Mouse (Mus musculus): ENCODE measurements at regions not wholly inside any gene's neighbourhood (a gene's known extent, or its start where the extent isn't known, plus 50 kb on each side); places are given as distances from the start of the nearest gene placed in this dataset.

DNA sequence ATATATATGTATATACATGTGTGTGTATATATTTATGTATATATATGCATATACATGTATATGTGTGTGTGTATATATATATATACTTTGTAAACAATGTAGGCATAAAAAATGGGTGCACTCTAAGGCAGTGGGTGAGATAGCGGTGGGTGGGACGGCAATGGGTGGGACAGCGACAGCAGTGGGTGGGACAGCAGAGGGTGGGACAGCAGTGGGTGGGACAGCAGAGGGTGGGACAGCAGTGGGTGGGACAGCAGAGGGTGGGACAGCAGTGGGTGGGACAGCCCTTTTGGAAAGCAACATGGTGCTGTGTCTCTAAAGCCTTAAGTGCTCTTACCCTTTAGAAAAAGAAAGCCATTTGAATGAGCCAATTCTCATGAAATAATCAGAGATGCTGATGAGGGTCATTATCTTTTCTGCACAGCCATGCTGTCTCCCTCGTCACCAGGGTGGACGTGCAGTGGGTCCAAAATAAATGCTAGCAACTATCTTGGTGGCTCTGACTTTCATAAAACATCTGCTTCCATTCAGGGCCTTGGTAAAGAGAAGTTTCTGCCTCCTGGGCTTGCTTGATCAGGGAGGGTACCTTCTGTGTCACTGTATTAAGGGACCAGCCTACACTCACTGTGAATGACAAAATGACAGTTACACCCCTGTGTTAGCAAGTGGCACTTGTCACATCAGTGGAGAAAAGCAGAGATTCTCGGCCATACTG, 119.3 kb upstream of the Slc44a1 start:
- no peak for DNase-seq (ENCODE audit: low read depth, low spot score)

DNA sequence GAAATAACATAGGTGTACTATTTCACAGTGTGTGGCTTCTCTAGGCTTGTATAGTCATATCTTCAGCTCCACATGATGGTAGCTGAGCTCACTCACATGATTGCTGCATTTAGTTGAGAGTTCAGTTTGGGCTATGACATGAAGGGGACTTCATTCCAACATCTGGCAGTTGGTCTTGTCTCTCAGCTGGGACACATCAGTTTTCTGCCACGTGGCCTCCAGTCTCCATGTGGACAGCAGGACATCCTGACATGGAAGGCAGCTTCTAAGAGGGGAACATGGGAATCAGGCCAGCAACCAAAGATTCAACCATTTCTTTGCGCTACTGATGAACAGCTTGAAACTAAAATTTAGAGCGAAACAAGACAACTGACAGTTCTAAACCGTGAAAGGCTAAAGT, 121.2 kb upstream of the Slc44a1 start:
- no peak for DNase-seq (ENCODE audit: low read depth, low spot score)

DNA sequence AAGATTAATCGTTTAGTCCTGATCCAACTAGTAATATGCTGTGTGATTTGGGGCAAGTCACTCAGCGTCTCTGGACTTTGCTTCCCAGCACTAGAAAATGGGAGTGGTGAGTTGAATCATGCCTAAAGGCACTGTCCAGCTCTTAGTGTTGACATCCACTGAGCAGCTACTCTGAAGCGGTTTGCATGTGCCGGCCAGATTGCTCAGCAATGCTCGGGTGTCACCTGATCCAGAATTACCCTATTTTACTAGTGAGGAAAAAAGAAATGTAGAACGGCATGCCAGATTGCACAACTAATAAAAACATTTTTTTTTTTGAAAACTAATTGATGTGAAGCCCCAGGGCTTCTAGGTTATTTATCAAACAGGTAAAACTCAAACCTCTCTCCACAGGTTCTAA, 122.0 kb upstream of the Slc44a1 start:
- DNase-seq (ENCODE audit: low read depth, low spot score) = no peak

DNA sequence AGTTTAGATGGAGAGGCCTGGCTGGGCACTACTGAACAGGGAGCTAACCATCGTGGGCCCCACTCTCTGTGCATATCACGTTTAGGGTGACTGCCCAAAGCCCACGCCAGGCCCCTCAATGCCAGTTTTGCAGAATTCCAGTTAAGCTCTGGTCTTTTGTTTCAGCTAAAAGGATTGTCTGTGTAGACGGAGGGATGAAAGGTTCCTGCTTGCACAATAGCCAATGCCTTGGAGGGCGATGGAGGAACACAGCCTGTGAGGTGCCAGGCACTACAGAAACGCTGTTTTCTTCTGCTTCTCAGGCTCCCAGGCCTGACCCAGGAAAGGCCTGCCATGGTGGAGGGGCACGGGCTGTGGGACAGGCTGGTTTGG, 122.8 kb upstream of the Slc44a1 start:
- DNase-seq (ENCODE audit: low read depth, low spot score) = no peak

DNA sequence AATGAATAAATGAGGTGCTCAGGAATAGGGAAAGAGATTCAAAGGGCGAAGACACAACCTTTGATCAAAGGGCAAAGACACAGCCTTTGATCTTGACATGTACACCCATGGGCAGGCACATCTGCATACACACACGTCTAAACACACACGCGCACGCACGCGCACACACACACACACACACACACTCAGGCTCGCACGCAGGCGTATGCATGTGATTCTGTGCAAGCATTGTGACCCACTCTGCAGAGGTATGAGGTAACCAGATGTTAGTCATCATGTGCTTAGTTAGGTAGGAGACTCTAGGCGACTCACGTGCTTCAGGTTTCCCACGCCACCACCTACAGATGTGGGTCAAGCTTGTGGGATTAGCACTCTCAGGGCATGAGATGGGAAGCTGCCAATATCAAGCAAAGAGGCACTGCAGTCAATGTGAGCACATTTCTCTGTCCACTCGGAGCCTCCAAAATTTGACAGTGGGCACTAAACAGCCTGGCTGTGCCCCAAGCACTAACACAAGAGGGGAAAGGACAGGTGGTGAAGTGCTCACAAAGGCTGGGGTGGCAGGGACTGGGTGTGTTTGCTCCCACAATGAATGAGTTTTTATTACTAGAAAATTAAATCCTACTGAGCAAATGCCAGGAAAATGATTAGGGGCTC, 123.3 kb upstream of the Slc44a1 start:
- no peak for DNase-seq (ENCODE audit: low read depth, low spot score)

DNA sequence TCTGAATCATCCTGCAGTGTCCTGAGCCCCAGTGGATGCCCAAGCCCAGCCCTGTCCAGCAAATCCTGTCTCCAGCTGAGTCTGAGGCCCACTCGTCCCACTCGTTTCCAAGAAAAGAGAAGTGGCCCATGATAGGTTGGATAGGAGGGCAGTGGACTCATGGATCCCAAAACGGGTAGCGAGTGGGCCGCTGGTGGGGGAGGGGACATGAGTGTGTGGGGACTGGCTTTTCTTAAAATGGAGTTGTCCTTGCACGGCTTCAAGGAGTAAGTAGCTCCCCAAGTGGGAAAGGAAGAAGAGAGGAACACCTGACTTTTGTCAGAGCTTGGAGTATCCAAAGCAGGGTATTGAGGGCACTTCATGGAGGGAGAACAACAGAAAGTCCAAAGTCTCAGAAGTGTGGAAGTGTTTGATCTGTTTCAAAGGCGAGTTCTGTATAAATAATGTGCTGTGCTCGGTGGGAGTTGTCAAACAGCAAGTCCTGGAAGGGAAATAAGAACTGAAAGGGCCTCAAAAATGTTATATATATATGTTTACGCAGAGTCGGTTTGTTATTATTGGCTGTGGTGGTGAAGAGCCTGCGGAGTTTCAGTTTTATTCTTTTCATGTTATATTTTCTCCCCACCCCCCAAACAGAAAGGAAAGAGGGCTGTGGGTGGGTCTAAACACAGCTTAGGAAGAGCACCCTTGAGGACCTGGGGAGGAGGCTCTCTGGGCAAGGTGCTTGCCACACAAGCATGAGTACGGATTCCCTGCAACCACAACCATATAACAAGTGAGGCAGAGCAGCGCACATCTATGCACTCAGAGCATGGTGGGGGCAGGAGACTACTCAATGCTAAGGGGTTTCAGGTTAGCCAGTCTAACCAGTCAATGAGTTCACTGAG, 124.1 kb upstream of the Slc44a1 start:
- DNase-seq (ENCODE audit: low read depth, low spot score) = no peak

DNA sequence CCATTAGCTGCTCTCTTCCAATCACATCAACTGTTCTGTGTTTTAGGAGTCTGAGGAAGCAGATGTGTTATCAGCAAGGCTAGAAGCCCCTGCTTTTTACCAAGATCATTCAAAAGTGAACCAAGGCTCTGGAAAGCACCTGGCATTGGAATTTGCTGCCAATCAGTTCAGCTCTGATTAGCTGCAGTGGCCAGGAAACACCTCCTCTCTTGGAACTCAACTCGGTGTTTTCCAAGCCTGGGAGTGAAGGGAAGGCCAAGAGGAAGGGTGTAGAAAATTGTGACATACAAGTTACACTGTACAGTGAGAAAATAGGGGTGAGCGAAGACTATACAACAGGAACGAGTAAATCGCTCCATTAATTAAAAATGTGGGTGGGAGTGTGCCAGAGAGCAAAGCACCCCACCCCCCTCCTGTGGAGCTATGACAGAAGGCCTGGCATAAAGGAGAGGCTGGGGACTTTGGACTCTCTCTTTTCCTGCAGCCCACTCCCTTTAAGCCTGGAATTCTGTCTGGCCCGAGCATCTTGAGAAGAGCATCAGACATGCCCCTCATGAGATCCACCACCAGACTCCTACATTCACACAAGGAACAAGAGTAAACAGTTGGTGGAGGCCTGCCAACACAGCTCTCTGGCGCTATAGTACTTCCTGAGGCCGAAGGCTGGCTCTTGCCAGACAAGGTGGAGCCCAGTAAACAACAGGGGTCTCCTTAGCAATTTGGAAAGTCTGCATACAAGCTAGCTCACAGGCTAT, 124.9 kb upstream of the Slc44a1 start:
- DNase-seq (ENCODE audit: low read depth, low spot score) = no peak

DNA sequence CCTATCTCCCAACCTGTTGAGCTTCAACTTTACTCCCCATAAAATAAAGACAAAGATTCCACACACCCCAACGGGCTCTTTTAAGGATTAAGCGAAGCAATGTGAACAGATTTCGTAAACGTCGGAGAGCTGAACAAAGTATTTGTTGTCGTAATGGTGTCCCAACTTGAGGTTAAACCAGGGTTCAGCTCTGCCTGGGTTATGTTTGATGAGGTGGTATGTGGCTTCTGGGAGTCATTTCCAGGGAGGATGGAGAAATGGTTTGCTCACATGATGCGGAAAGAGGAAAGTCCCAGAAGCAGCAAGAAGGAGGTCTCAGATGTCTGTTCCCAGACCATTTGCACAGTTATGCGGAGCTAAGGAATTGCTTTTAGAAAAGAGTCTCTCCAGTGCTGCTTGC, 126.1 kb upstream of the Slc44a1 start:
- DNase-seq (ENCODE audit: low read depth, low spot score) = no peak

DNA sequence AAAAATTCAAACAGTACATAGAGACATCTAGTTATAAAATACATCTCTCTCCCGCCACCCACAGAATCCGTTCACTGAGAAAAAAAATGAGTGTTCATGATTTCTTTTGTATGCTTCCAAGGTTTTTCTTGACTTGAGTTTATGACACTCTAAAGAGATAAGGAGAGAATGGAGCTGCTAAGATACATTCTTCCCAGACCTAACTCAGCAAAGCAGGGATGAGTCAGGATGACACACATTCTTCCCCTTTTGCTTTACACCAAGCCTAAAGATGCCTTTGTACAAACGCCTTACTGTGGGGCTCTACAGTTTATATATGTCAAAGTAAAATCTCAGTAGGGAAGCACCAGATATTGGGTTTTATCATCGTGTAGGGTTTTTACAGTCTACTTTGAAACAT, 133.1 kb upstream of the Slc44a1 start:
- DNase-seq (ENCODE audit: low read depth, low spot score) = no peak

DNA sequence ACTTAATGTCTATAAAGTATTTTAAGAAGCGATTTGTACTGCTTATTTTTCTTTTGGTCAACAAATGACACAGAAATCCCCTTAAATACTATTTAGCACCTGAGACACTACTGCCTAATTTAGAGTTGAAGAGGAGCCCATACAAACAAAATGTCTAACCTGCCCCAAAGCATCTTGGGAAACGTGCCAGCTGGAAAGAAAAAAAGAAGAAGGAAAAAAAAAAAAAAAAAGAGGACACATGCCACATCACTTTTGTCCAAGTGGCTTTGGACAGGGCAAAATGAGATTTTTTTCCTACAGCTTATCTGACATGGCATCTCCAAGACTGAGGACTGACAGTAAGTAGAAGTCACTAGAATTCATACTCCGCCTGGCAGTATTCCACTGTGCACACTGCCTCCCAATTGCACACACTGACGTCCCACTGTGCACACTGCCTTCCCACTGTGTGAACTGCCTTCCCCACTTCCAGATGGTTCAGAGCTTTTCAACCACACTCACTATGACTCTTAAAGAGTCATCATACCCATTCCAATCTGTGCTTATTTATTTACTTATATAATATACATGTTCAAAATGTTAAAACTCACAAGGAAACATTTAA, 135.3 kb upstream of the Slc44a1 start:
- DNase-seq (ENCODE audit: low read depth, low spot score) = no peak

DNA sequence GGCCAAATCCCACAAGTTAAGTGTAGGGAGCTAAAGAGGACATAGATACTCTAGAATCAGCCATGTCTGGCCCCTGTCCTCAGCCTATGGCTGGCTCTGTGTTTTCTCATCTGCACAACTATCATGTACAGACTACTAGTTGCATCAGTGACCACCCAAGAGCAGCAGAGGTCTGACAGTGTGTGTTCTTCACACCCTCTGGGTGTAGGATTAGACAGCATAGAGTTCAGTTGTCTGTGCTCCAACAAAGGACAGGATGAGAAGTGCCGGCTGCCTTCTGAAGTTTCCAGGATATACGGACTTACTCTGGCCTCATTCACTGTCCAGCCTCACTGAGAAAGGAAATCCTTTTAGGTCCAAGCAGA, 135.9 kb upstream of the Slc44a1 start:
- no peak for DNase-seq (ENCODE audit: low read depth, low spot score)

DNA sequence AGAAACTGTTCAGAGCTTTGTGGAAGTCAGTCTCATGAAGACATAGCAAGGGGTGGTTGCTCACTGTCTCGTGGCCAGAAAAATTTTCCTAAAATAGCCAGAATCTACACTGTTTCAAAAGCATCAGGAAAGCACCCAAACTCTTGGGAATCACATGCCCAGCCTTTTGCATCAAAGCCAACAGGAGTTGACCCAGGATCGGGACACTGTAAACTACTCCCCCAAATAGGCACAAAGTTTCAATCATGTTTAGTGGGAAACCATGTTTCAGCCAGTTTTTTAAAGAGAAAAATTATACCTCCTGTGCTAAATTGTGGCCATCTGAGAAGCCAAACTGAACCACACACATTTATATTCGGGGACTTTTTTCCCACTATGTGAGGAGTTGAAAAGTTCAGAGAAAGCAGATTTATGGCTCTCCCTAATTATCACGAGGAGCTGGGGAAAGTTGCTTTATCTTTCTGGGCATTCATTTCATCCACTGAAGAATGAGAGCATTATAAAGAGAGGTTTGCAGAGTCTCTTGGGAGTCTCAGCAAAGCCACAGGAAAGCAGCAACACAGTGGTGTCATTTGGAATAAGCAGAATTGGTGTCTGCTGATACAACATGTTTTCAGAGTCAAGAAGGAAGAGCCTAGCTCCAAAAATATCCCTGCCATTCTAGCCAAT, 136.5 kb upstream of the Slc44a1 start:
- no peak for DNase-seq (ENCODE audit: low read depth, low spot score)

DNA sequence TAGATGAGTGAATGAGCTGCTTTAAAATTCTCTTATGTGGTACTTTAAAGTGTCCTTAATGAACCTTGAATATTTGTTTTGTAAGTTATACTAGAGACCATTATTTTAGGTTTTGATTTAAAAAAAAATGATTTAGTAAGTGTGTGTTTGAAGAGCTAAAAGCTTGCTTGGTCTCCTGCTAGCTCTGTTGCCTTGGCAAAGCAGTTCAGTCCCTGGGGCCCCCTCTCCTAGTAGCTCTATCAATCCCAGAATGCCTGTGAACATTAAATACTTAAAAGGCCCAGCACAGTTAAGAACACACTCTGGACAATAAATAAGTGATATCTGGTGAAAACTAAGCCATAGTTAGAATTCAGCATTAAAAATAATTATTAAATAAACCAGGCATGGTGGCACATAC, 138.3 kb upstream of the Abca1 start:
- DNase-seq (ENCODE audit: low read depth, low spot score) = no peak

DNA sequence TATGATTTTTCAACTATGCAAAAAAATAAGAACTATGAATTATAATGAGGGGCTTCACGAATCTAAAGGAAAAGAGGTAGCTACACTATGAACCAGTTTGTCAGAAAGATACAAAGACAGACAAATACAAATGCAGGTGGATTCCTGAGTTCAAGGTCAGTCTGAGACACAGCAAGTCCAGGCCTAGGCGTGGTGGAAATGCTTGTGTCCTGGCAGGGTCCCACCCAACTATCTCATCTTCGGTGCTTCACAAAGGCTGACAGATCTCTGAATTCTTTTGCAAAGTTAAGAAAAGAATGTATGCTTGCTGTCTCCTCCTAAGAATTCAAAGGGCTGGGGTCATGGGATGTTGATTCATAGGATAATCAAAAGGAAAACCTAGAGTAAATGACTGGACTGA, 132.9 kb upstream of the Abca1 start:
- no peak for DNase-seq (ENCODE audit: low read depth, low spot score)

DNA sequence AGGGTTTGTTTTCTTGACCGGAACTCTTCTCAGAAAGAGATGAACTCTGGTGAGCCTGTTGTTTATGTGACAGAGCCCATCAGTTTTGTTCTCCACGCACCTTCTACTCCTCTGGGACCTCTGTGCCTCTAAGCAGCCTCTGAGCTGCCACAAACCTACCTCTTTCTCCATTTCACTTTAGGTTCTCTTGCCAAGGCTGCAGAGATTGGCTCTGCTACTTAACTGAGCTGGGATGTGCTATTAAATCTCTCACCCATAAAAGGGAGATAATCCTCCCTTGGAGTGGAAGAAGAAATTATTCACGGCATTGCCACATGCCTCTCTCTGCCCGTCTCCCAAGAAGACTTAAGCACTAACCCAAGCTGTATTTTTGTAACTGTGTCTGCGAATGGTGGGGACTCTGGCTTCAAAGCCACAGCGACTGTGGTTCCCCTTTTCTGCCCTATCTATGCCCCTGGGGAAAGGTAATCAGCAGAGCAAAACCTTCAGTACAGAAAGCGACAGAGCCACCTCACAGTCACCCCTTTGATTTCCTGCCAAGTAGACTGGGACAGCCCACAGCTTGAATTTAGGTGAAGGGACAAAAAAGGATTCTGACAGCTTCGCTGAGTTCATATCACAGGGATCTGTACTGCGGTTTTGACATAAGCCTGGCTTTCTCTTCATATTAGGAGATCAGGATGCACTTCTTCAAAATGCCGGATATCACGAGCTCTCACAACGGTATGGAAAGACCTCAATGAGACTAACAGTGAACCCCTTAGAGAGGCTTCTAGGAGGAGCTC, 118.2 kb upstream of the Abca1 start:
- no peak for DNase-seq (ENCODE audit: low read depth, low spot score)

DNA sequence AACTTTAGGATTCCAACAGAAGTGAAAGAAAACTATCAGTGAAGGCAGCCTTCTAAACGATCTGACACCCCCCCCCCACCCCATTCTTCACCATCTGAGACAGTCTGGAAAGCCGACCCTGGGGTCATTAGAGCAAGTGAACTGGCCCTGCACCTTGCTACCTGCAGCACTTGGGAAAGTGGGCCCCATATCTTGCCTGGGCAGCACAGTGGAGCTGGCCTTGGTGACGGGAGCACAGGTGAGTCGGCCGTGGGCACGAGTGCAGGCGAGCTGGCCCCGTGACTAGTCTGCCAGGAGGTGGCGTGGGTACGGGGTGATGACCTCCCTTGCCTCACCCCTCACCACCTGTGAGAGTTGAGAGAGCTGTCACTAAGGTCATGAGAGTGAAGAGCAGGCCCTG, 110.7 kb upstream of the Abca1 start:
- DNase-seq (ENCODE audit: low read depth, low spot score) = no peak

DNA sequence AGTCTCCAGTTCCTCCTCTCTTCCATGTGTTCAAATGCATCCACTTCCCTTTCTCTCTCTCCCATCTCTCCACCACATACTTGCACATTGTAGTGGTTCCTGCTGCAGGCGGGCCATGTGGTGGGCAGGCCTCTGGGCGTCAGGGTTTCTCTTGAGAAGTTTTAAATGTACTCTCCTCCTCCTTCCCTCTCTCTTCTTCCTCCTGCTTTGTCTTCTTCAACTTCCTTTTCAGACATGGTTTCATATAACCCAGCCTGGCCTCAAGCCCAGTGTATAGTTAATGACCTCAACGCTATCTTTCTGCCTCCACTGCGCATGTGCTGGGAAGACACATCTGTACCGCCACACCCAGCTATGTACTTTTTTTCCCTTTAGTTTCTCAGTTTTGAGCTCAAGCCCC, 110.3 kb upstream of the Abca1 start:
- DNase-seq (ENCODE audit: low read depth, low spot score) = no peak

DNA sequence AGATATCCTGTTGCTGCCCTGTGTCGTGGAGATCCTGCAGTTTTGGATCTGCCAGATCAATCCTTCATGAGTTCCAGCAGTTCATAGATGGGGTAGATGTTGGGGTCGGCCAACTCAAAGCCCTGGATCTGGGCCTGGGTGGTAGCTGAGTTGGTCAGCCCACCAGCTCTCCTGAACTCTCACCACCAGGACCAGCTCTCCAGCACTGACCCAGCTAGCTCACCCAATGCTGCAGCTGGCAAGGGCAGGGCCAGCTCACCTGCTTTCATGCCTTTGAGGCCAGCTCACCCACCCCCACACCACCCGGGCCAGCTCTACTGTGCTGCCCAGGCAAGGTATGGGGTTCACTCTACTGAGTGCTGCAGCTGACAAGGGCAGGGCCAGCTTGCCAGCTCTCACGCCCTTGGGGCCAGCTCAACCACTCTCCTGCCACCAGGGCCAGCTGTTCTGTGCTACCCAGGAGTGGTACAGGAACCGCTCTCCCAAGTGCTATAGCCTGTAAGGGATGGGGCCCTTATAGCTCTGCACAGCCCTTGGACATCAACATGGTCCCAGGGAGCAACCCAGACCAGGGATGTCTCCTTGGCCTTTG, 109.7 kb upstream of the Abca1 start:
- no peak for DNase-seq (ENCODE audit: low read depth, low spot score)

DNA sequence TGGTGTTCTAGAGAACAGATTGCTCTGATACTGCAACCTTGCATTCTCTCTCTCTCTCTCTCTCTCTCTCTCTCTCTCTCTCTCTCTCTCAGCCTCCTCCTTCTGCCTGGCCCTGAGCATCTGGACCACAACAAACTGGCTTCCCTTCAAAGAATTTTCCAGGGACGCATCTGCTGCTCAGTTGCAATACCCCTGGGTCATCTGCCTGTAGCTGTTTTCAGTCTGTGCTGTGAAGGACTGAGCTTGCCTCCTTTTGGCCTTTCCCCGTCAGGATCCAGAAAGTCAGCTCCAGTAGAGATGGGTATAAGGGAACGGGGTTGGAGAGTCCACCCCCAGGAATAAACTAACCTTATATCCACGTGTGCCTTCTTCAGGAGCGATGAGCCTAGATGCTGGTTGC, 105.2 kb upstream of the Abca1 start:
- DNase-seq (ENCODE audit: low read depth, low spot score) = no peak

DNA sequence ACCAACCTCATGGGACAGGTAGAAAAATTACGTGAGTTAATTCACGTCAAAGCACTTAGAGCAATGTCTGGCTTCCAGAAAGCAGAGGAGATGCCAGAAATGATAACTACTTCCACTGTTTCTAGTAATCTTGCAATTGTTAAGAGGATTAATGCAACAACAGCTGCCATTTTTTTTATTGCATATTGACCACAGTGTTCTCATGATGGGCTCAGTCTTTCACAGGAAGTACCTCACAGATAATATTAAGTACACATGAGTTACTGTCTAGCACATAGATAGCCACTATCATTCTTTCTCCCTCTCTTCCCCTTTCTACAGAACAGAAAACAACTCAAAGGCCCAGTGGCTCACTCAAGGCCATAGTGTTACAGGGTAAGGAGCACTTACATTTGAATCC, 104.8 kb upstream of the Abca1 start:
- DNase-seq (ENCODE audit: low read depth, low spot score) = no peak

Measured in c-Kit-negative CD71-positive TER-119-positive erythroid progenitor cells, embryonic 14.5 days (primary cell).